Mouse (Mus musculus): Measurements from ENCODE around the gene Sap25. TPM values are rescaled to one million over a fixed set of nuclear protein-coding genes. Genes with fewer than 3 reads are reported as not detected.

Sap25 gene
- polyA plus RNA-seq, 1 experiment from 2014 or later: 7.1 TPM

GRCm38 (mm10) chr5:137601365-137601729, 39.8 kb upstream of the Sap25 start:
- Histone ChIP-seq H3K4me2 (replicated peaks; ENCODE audit: low read depth, low read length) (peak overlapping the region; percentile 73), H3K36me3 (ENCODE audit: control insufficient read depth, insufficient read depth, low read length) (no peaks in the 10 kb centered on the region), H3K27ac (ENCODE audit: low read depth, low read length) (no peak overlapping the region), H3K9me3 (ENCODE audit: control insufficient read depth, low read length) (no peaks in the 10 kb centered on the region), H3K4me3 (ENCODE audit: low read depth, low read length) (peak overlapping the region; percentile 63), H3K27me3 (ENCODE audit: control insufficient read depth, insufficient read depth, low read length) (no peaks in the 10 kb centered on the region), H3K4me1 (replicated peaks; ENCODE audit: control insufficient read depth, insufficient read depth, low read length) (peaks cover 3% of the 10 kb centered on the region), H3K9ac (ENCODE audit: low read depth, low read length) (peak overlapping the region; percentile 32; the same call in 1 of the 2 replicates)
- under 1% methylated on average over 22 of the region's 22 CpGs for WGBS
- ATAC-seq (ENCODE audit: low FRiP score): no peak
- DNase-seq (ENCODE audit: low spot score): no peak

- no peak overlapping the region for H3K27ac ChIP-seq (ENCODE audit: low read depth, low read length)
- peaks cover 2% of the 10 kb centered on the region; the same call in 1 of the 2 replicates for H3K27me3 ChIP-seq (ENCODE audit: control insufficient read depth, insufficient read depth, low read length)
- H3K4me1 ChIP-seq (replicated peaks; ENCODE audit: control insufficient read depth, insufficient read depth, low read length): peaks cover 13% of the 10 kb centered on the region; the same call in 1 of the 2 replicates
- no peaks in the 10 kb centered on the region for H3K9me3 ChIP-seq (ENCODE audit: control insufficient read depth, low read length)
- 16% methylated on average over 25 of the region's 26 CpGs for WGBS
- ATAC-seq (ENCODE audit: low FRiP score): no peak
- no peak overlapping the region for H3K9ac ChIP-seq (ENCODE audit: low read depth, low read length)
- H3K4me2 ChIP-seq (replicated peaks; ENCODE audit: low read depth, low read length): peak overlapping the region; percentile 19
- DNase-seq (ENCODE audit: low spot score): no peak
- no peaks in the 10 kb centered on the region for H3K36me3 ChIP-seq (ENCODE audit: control insufficient read depth, insufficient read depth, low read length)
- H3K4me3 ChIP-seq (ENCODE audit: low read depth, low read length): peak overlapping the region; percentile 10; the same call in 1 of the 2 replicates
Measured at GRCm38 (mm10) chr5:137607860-137608653, 33.1 kb upstream of the Sap25 start.

GRCm38 (mm10) chr5:137608654-137609190, 32.4 kb upstream of the Sap25 start:
- no peak for DNase-seq (ENCODE audit: low spot score)
- no peak for ATAC-seq (ENCODE audit: low FRiP score)
- Histone ChIP-seq H3K27me3 (ENCODE audit: control insufficient read depth, insufficient read depth, low read length) (peaks cover 2% of the 10 kb centered on the region; the same call in 1 of the 2 replicates), H3K4me3 (ENCODE audit: low read depth, low read length) (peak overlapping the region; percentile 10; the same call in 1 of the 2 replicates), H3K9me3 (ENCODE audit: control insufficient read depth, low read length) (no peaks in the 10 kb centered on the region), H3K4me1 (replicated peaks; ENCODE audit: control insufficient read depth, insufficient read depth, low read length) (peaks cover 13% of the 10 kb centered on the region; the same call in 1 of the 2 replicates), H3K4me2 (replicated peaks; ENCODE audit: low read depth, low read length) (peak overlapping the region; percentile 19), H3K9ac (ENCODE audit: low read depth, low read length) (no peak overlapping the region), H3K27ac (ENCODE audit: low read depth, low read length) (no peak overlapping the region), H3K36me3 (ENCODE audit: control insufficient read depth, insufficient read depth, low read length) (no peaks in the 10 kb centered on the region)
- 18% methylated on average over 21 of the region's 23 CpGs for WGBS

GRCm38 (mm10) chr5:137609292-137609691, 31.8 kb upstream of the Sap25 start:
- no peak overlapping the region for H3K9ac ChIP-seq (ENCODE audit: low read depth, low read length)
- H3K4me1 ChIP-seq (replicated peaks; ENCODE audit: control insufficient read depth, insufficient read depth, low read length): peaks cover 13% of the 10 kb centered on the region; the same call in 1 of the 2 replicates
- no peak for DNase-seq (ENCODE audit: low spot score)
- H3K27ac ChIP-seq (ENCODE audit: low read depth, low read length): no peak overlapping the region
- H3K4me3 ChIP-seq (ENCODE audit: low read depth, low read length): no peak overlapping the region
- no peak for ATAC-seq (ENCODE audit: low FRiP score)
- no peaks in the 10 kb centered on the region for H3K9me3 ChIP-seq (ENCODE audit: control insufficient read depth, low read length)
- no peak overlapping the region for H3K4me2 ChIP-seq (replicated peaks; ENCODE audit: low read depth, low read length)
- peaks cover 2% of the 10 kb centered on the region; the same call in 1 of the 2 replicates for H3K27me3 ChIP-seq (ENCODE audit: control insufficient read depth, insufficient read depth, low read length)
- no peaks in the 10 kb centered on the region for H3K36me3 ChIP-seq (ENCODE audit: control insufficient read depth, insufficient read depth, low read length)
- 61% methylated on average over 3 of the region's 3 CpGs for WGBS

- H3K4me1 ChIP-seq (replicated peaks; ENCODE audit: control insufficient read depth, insufficient read depth, low read length): peaks cover 13% of the 10 kb centered on the region; the same call in 1 of the 2 replicates
Measured at GRCm38 (mm10) chr5:137610056-137610455, 31.1 kb upstream of the Sap25 start.

GRCm38 (mm10) chr5:137610548-137611244, 30.4 kb upstream of the Sap25 start:
- peaks cover 13% of the 10 kb centered on the region; the same call in 1 of the 2 replicates for H3K4me1 ChIP-seq (replicated peaks; ENCODE audit: control insufficient read depth, insufficient read depth, low read length)
- peaks cover 2% of the 10 kb centered on the region; the same call in 1 of the 2 replicates for H3K27me3 ChIP-seq (ENCODE audit: control insufficient read depth, insufficient read depth, low read length)
- H3K27ac ChIP-seq (ENCODE audit: low read depth, low read length): peak overlapping the region; percentile 70; the same call in 1 of the 2 replicates
- ATAC-seq (ENCODE audit: low FRiP score): 0 out of 2 replicates have a peak, but pooled peaks have one; percentile 26
- no peaks in the 10 kb centered on the region for H3K36me3 ChIP-seq (ENCODE audit: control insufficient read depth, insufficient read depth, low read length)
- WGBS: 14% methylated on average over 11 of the region's 12 CpGs
- no peaks in the 10 kb centered on the region for H3K9me3 ChIP-seq (ENCODE audit: control insufficient read depth, low read length)
- DNase-seq (ENCODE audit: low spot score): peak; percentile 68
- H3K4me2 ChIP-seq (replicated peaks; ENCODE audit: low read depth, low read length): peak overlapping the region; percentile 14; the same call in 1 of the 2 replicates
- no peak overlapping the region; the same call in 1 of the 2 replicates for H3K4me3 ChIP-seq (ENCODE audit: low read depth, low read length)
- H3K9ac ChIP-seq (ENCODE audit: low read depth, low read length): peak overlapping the region; percentile 54

More at GRCm38 (mm10) chr5:137610056-137610455, 31.1 kb upstream of the Sap25 start:
- no peak overlapping the region for H3K27ac ChIP-seq (ENCODE audit: low read depth, low read length)
- no peak overlapping the region for H3K4me3 ChIP-seq (ENCODE audit: low read depth, low read length)
- peaks cover 2% of the 10 kb centered on the region; the same call in 1 of the 2 replicates for H3K27me3 ChIP-seq (ENCODE audit: control insufficient read depth, insufficient read depth, low read length)
- no peak overlapping the region; the same call in 1 of the 2 replicates for H3K9ac ChIP-seq (ENCODE audit: low read depth, low read length)
- WGBS: 62% methylated on average over 4 of the region's 4 CpGs
- no peaks in the 10 kb centered on the region for H3K36me3 ChIP-seq (ENCODE audit: control insufficient read depth, insufficient read depth, low read length)
- H3K9me3 ChIP-seq (ENCODE audit: control insufficient read depth, low read length): no peaks in the 10 kb centered on the region
- H3K4me2 ChIP-seq (replicated peaks; ENCODE audit: low read depth, low read length): no peak overlapping the region
- no peak for DNase-seq (ENCODE audit: low spot score)
- no peak for ATAC-seq (ENCODE audit: low FRiP score)

- Histone ChIP-seq H3K9me3 (ENCODE audit: control insufficient read depth, low read length) (no peaks in the 10 kb centered on the region), H3K9ac (ENCODE audit: low read depth, low read length) (peak overlapping the region; percentile 54), H3K4me3 (ENCODE audit: low read depth, low read length) (no peak overlapping the region; the same call in 1 of the 2 replicates), H3K27ac (ENCODE audit: low read depth, low read length) (peak overlapping the region; percentile 70; the same call in 1 of the 2 replicates), H3K27me3 (ENCODE audit: control insufficient read depth, insufficient read depth, low read length) (peaks cover 2% of the 10 kb centered on the region; the same call in 1 of the 2 replicates), H3K4me2 (replicated peaks; ENCODE audit: low read depth, low read length) (peak overlapping the region; percentile 14; the same call in 1 of the 2 replicates), H3K4me1 (replicated peaks; ENCODE audit: control insufficient read depth, insufficient read depth, low read length) (peaks cover 13% of the 10 kb centered on the region; the same call in 1 of the 2 replicates), H3K36me3 (ENCODE audit: control insufficient read depth, insufficient read depth, low read length) (no peaks in the 10 kb centered on the region)
- ATAC-seq (ENCODE audit: low FRiP score): no peak
- DNase-seq (ENCODE audit: low spot score): peak; percentile 68
- 21% methylated on average over 6 of the region's 6 CpGs for WGBS
Measured at GRCm38 (mm10) chr5:137611245-137611602, 29.9 kb upstream of the Sap25 start.

GRCm38 (mm10) chr5:137613076-137613475, 28.1 kb upstream of the Sap25 start:
- no peak overlapping the region for H3K4me3 ChIP-seq (ENCODE audit: low read depth, low read length)
- H3K27ac ChIP-seq (ENCODE audit: low read depth, low read length): no peak overlapping the region
- no peaks in the 10 kb centered on the region for H3K36me3 ChIP-seq (ENCODE audit: control insufficient read depth, insufficient read depth, low read length)
- no peak for DNase-seq (ENCODE audit: low spot score)
- no peak for ATAC-seq (ENCODE audit: low FRiP score)
- no peak overlapping the region for H3K4me2 ChIP-seq (replicated peaks; ENCODE audit: low read depth, low read length)
- no peaks in the 10 kb centered on the region; the same call in 1 of the 2 replicates for H3K27me3 ChIP-seq (ENCODE audit: control insufficient read depth, insufficient read depth, low read length)
- H3K9me3 ChIP-seq (ENCODE audit: control insufficient read depth, low read length): no peaks in the 10 kb centered on the region
- H3K4me1 ChIP-seq (replicated peaks; ENCODE audit: control insufficient read depth, insufficient read depth, low read length): peaks cover 11% of the 10 kb centered on the region; the same call in 1 of the 2 replicates
- H3K9ac ChIP-seq (ENCODE audit: low read depth, low read length): peak overlapping the region; percentile 5; the same call in 1 of the 2 replicates
- 67% methylated on average over 5 of the region's 5 CpGs for WGBS

Measured in hindbrain, embryonic 11.5 days (tissue).